Mouse (Mus musculus): ENCODE measurements around the gene Mphosph9. TPM values are rescaled to one million over a fixed set of nuclear protein-coding genes. Genes with fewer than 3 reads are reported as not detected.

Mphosph9 gene
- polyA plus RNA-seq, 1 experiment: 2.4 TPM

DNA sequence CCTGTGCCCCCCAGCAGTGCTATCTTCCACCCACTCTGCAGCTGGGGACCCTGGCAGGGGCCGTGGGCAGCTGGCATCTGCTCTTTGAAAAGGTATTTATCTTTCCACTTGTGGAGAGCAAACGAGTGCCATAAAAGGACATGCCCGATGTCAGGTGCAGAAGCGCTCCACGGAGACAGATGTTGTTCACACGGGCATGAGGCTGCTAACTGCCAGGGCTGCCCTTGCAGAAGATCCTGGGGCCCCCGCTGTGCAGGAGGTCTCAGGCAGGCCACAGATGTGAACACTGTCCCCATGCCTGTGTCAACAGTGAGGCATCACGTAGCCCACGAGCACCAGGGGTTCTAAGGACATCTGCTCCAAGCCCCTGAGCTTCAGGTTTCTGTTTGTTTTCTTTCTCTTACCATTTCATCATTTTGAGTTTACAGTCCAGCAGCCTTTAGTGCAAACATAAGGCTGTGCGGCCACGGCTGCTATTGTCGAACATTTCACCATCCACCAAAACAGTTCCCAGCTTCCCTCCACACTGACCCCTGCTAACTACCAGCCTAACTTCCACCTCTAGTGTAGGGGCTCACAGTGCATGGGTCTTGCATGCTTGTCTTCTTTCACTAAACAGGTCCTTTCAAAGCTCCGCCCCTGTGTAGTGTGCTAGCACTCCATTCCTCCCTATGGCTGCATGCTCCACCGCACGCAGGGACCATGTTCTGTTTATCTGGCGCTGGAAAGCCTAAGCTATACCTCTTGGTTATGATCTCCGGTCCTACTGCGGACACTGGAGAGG is 95.2 kb downstream of the Mphosph9 start:
- H3K4me3 ChIP-seq: no peak overlapping the region
- H3ac ChIP-seq (ENCODE audit: control insufficient read depth, insufficient read length): no peak overlapping the region
- no peaks in the 10 kb centered on the region for H3K27me3 ChIP-seq (ENCODE audit: control insufficient read depth, insufficient read depth, insufficient read length)
- H3K79me2 ChIP-seq (ENCODE audit: control insufficient read depth, insufficient read depth): no peaks in the 10 kb centered on the region
- H3K4me2 ChIP-seq (ENCODE audit: low read depth): no peak overlapping the region
- no peaks in the 10 kb centered on the region for H3K36me3 ChIP-seq (ENCODE audit: control insufficient read depth, insufficient read depth)
- TF ChIP-seq SRF (IDR thresholded peaks at IDR 0.05; ENCODE audit: control insufficient read depth, insufficient read length, low read depth): no peak
- peak in 1 of 3 experiments; percentile 34 for TF ChIP-seq MYOD1 (IDR thresholded peaks at IDR 0.05; ENCODE audit: control insufficient read depth in 1 of 3, insufficient read length in 2 of 3, low read depth in 2 of 3)

DNA sequence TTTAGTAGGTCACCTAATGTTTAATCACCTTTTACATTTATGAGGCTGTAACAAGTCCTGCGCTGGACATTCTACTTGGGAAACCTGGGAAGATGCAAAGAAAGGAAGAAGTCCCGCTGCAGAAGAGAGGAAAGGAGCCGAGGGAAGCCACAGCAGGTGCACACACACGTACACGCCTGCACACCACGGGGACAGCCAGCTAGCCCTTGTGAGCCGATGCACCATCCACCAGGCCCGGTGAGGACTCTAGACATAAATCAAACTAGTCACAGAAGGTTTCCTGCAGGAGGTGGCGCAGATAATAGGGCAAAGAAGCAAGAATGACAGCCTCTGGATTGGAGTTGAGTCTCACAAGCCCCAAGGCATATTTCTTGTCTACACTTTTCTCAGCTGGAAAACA is 97.3 kb downstream of the Mphosph9 start:
- Histone ChIP-seq H3K4me2 (ENCODE audit: low read depth) (no peak overlapping the region), H3K27me3 (ENCODE audit: control insufficient read depth, insufficient read depth, insufficient read length) (no peaks in the 10 kb centered on the region), H3K79me2 (ENCODE audit: control insufficient read depth, insufficient read depth) (no peaks in the 10 kb centered on the region), H3K4me3 (no peak overlapping the region), H3K36me3 (ENCODE audit: control insufficient read depth, insufficient read depth) (no peaks in the 10 kb centered on the region), H3ac (ENCODE audit: control insufficient read depth, insufficient read length) (no peak overlapping the region)
- TF ChIP-seq USF1 (IDR thresholded peaks at IDR 0.05; ENCODE audit: low read depth): no peak
- no peak for TF ChIP-seq E2F4 (IDR thresholded peaks at IDR 0.05; ENCODE audit: insufficient read depth)
- no peak for TF ChIP-seq MYOG (IDR thresholded peaks at IDR 0.05; ENCODE audit: control insufficient read depth in 1 of 3, insufficient read depth in 1 of 3, insufficient read length in 2 of 3, low read depth in 2 of 3)
- TF ChIP-seq REST (IDR thresholded peaks at IDR 0.05; ENCODE audit: insufficient read depth, insufficient read length): no peak
- no peak for TF ChIP-seq TCF3 (IDR thresholded peaks at IDR 0.05; ENCODE audit: insufficient read length, low read depth)
- TF ChIP-seq POLR2AphosphoS2 (IDR thresholded peaks at IDR 0.05; ENCODE audit: insufficient read length, low read depth): no peak
- TF ChIP-seq CEBPB (IDR thresholded peaks at IDR 0.05; ENCODE audit: insufficient read depth, poor library complexity, severe bottlenecking): no peak
- no peak for TF ChIP-seq MAX (IDR thresholded peaks at IDR 0.05; ENCODE audit: low read depth)
- TF ChIP-seq POLR2A (IDR thresholded peaks at IDR 0.05; ENCODE audit: insufficient read length, low read depth): no peak
- no peak for TF ChIP-seq SRF (IDR thresholded peaks at IDR 0.05; ENCODE audit: control insufficient read depth, insufficient read length, low read depth)
- TF ChIP-seq TCF12 (IDR thresholded peaks at IDR 0.05; ENCODE audit: insufficient read depth, poor library complexity, severe bottlenecking): no peak
- TF ChIP-seq MYOD1 (IDR thresholded peaks at IDR 0.05; ENCODE audit: control insufficient read depth in 1 of 3, insufficient read length in 2 of 3, low read depth in 2 of 3): no peak

GRCm38 (mm10) chr5:124227193-124227592 is 100.6 kb downstream of the Mphosph9 start:
- Histone ChIP-seq H3K79me2 (ENCODE audit: control insufficient read depth, insufficient read depth) (no peaks in the 10 kb centered on the region), H3K27me3 (ENCODE audit: control insufficient read depth, insufficient read depth, insufficient read length) (no peaks in the 10 kb centered on the region), H3K4me3 (no peak overlapping the region), H3K4me2 (ENCODE audit: low read depth) (no peak overlapping the region), H3ac (ENCODE audit: control insufficient read depth, insufficient read length) (no peak overlapping the region), H3K36me3 (ENCODE audit: control insufficient read depth, insufficient read depth) (no peaks in the 10 kb centered on the region)
- TF ChIP-seq MYOG (IDR thresholded peaks at IDR 0.05; ENCODE audit: control insufficient read depth in 1 of 3, insufficient read depth in 1 of 3, insufficient read length in 2 of 3, low read depth in 2 of 3) (no peak), SRF (IDR thresholded peaks at IDR 0.05; ENCODE audit: control insufficient read depth, insufficient read length, low read depth) (no peak), CEBPB (IDR thresholded peaks at IDR 0.05; ENCODE audit: insufficient read depth, poor library complexity, severe bottlenecking) (peak; percentile 60; the same call in 1 of the 2 replicates), USF1 (IDR thresholded peaks at IDR 0.05; ENCODE audit: low read depth) (no peak)

GRCm38 (mm10) chr5:124226494-124226893 is 101.3 kb downstream of the Mphosph9 start:
- H3ac ChIP-seq (ENCODE audit: control insufficient read depth, insufficient read length): no peak overlapping the region
- no peaks in the 10 kb centered on the region for H3K36me3 ChIP-seq (ENCODE audit: control insufficient read depth, insufficient read depth)
- H3K27me3 ChIP-seq (ENCODE audit: control insufficient read depth, insufficient read depth, insufficient read length): no peaks in the 10 kb centered on the region
- no peak overlapping the region for H3K4me2 ChIP-seq (ENCODE audit: low read depth)
- TF ChIP-seq MYOG (IDR thresholded peaks at IDR 0.05; ENCODE audit: control insufficient read depth in 1 of 3, insufficient read depth in 1 of 3, insufficient read length in 2 of 3, low read depth in 2 of 3): no peak
- TF ChIP-seq POLR2A (IDR thresholded peaks at IDR 0.05; ENCODE audit: insufficient read length, low read depth): no peak
- no peak for TF ChIP-seq SRF (IDR thresholded peaks at IDR 0.05; ENCODE audit: control insufficient read depth, insufficient read length, low read depth)
- no peak for TF ChIP-seq TCF12 (IDR thresholded peaks at IDR 0.05; ENCODE audit: insufficient read depth, poor library complexity, severe bottlenecking)
- no peak for TF ChIP-seq E2F4 (IDR thresholded peaks at IDR 0.05; ENCODE audit: insufficient read depth)
- no peak for TF ChIP-seq MYOD1 (IDR thresholded peaks at IDR 0.05; ENCODE audit: control insufficient read depth in 1 of 3, insufficient read length in 2 of 3, low read depth in 2 of 3)
- no peak for TF ChIP-seq USF1 (IDR thresholded peaks at IDR 0.05; ENCODE audit: low read depth)
- no peak for TF ChIP-seq TCF3 (IDR thresholded peaks at IDR 0.05; ENCODE audit: insufficient read length, low read depth)
- no peak for TF ChIP-seq CEBPB (IDR thresholded peaks at IDR 0.05; ENCODE audit: insufficient read depth, poor library complexity, severe bottlenecking)
- TF ChIP-seq MAX (IDR thresholded peaks at IDR 0.05; ENCODE audit: low read depth): no peak
- no peak for TF ChIP-seq POLR2AphosphoS2 (IDR thresholded peaks at IDR 0.05; ENCODE audit: insufficient read length, low read depth)
- TF ChIP-seq REST (IDR thresholded peaks at IDR 0.05; ENCODE audit: insufficient read depth, insufficient read length): no peak
- H3K4me3 ChIP-seq: no peak overlapping the region
- no peaks in the 10 kb centered on the region for H3K79me2 ChIP-seq (ENCODE audit: control insufficient read depth, insufficient read depth)

DNA sequence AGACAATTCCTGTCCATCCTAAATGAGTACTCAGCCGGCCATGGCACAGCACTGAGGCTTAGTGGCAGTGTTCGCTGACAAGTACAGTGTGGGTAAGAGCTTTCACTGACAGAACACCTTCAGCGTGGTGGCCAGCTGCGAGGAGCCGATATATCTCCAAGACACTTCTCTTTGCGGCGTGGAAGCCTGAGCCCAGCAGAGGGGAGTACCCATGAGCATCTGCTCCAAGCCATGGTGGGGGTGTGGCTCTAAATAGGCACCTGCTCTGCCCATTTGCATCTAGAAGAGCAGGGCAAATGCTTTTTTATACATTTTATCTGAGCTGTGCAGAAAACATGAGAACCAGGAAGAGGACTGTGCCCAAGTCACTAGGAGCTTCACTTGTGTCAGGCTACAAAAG is 101.9 kb downstream of the Mphosph9 start:
- Histone ChIP-seq H3K4me3 (no peak overlapping the region), H3K27me3 (ENCODE audit: control insufficient read depth, insufficient read depth, insufficient read length) (no peaks in the 10 kb centered on the region), H3ac (ENCODE audit: control insufficient read depth, insufficient read length) (no peak overlapping the region), H3K4me2 (ENCODE audit: low read depth) (no peak overlapping the region), H3K79me2 (ENCODE audit: control insufficient read depth, insufficient read depth) (no peaks in the 10 kb centered on the region), H3K36me3 (ENCODE audit: control insufficient read depth, insufficient read depth) (no peaks in the 10 kb centered on the region)
- TF ChIP-seq TCF3 (IDR thresholded peaks at IDR 0.05; ENCODE audit: insufficient read length, low read depth) (no peak), TCF12 (IDR thresholded peaks at IDR 0.05; ENCODE audit: insufficient read depth, poor library complexity, severe bottlenecking) (no peak), REST (IDR thresholded peaks at IDR 0.05; ENCODE audit: insufficient read depth, insufficient read length) (no peak), MYOD1 (IDR thresholded peaks at IDR 0.05; ENCODE audit: control insufficient read depth in 1 of 3, insufficient read length in 2 of 3, low read depth in 2 of 3) (no peak), MAX (IDR thresholded peaks at IDR 0.05; ENCODE audit: low read depth) (no peak), CEBPB (IDR thresholded peaks at IDR 0.05; ENCODE audit: insufficient read depth, poor library complexity, severe bottlenecking) (no peak), POLR2A (IDR thresholded peaks at IDR 0.05; ENCODE audit: insufficient read length, low read depth) (no peak), SRF (IDR thresholded peaks at IDR 0.05; ENCODE audit: control insufficient read depth, insufficient read length, low read depth) (no peak), POLR2AphosphoS2 (IDR thresholded peaks at IDR 0.05; ENCODE audit: insufficient read length, low read depth) (no peak), USF1 (IDR thresholded peaks at IDR 0.05; ENCODE audit: low read depth) (no peak), MYOG (IDR thresholded peaks at IDR 0.05; ENCODE audit: control insufficient read depth in 1 of 3, insufficient read depth in 1 of 3, insufficient read length in 2 of 3, low read depth in 2 of 3) (no peak)
